Mouse (Mus musculus) gastrocnemius, adult 18-20 months (tissue): ENCODE data around the gene Grm4. TPM values are rescaled to one million over a fixed set of nuclear protein-coding genes. Genes with fewer than 3 reads are reported as not detected.
A peak's percentile ranks its signal among the peaks of the same experiment; 100 is the strongest.

Experiments
- DNase-seq: peaks from one replicate; pipeline ENCODE4 v3.0.0; 2021; ENCODE audit warnings: low spot score
- total RNA-seq, 2 experiments: library from RNA; stranded (reverse); gene quantifications; 2 replicates each; pipeline ENCODE4 v1.2.3; 2021

Grm4 gene
- total RNA-seq, 2 experiments from 2014 or later, result 0.07 TPM; not detected in 1

GRCm38 (mm10) chr17:27552215-27553201, 31.3 kb upstream of the Grm4 start:
- peak; percentile 66 for DNase-seq

- DNase-seq, result no peak
Observed at GRCm38 (mm10) chr17:27551393-27551940, 30.3 kb upstream of the Grm4 start.

DNA sequence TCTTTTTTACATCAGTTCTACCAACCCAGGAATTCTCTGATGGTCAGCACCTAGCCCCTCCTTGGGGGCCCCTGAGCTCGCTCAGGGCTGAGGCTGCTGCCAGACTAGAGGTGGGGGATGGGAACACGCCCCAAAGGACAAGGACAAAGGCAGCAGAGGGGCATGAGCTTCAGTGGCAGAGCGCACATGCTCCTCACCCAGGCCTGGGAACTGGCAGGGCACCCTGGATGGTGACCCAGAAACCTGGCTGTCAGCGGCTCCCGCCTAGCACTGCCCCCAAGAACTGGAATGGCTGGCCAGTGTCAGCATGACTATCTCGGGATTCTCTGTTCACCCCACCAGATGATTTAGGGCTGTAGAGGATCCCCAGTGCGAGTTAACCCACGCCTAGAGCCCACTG, 28.0 kb upstream of the Grm4 start:
- DNase-seq, result no peak

DNA sequence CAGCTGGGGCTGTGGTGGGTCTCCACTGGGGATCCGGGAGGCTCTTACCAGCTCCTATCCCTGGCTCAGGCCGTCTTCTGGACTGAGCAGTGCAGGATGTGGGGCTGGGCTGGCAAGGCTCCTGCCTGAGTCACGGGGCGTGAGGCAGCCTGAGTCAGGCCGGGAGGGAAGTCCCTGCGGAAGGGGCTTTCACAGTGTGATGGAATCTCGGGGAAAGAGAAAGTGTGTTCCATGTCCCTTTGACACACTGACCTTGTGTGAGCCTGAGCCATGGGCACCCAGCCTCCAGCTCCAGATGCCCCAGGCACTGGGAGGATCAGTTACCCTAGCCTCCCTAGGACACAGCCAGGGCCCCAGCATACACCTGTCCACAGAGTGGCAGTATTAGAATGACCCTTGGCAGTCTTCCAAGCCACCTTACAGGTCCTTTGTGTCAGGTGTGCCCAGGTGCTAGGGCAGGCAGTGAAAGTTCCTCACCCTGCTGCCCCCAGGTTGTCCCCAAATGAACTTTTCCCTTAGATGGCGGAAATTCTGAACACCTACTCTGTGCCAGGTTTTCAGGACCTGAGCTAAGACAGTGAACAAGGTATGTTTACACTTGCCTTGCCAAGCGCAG, 26.2 kb upstream of the Grm4 start:
- peak; percentile 60 for DNase-seq

DNA sequence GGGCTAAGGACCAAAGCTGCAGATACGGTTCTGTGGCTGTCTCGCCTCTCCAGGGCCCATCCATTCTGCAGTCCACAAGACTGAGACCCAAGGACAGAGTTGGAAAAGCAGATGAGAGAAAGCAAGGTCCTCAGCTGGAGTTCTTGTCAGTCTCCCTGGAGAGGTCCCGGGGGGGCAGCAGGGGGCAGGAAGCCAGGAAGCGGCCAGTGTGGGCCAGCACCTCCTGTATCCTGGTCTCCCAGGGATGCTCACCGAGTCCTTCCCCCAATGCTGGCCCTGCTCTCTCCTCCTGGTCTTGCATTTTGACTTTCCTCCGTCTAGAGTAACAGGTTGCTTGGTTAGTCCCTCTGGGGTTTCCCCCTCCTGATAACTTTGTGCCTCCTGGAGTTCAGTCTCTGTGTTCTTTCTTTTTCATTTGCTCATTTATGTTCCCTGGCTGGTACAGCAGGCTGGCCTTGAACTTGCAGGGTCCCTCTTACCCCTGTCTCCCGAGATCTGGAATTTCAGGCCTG, 25.4 kb upstream of the Grm4 start:
- DNase-seq, result no peak

- DNase-seq, result no peak
Observed at GRCm38 (mm10) chr17:27545991-27546390, 24.8 kb upstream of the Grm4 start.

GRCm38 (mm10) chr17:27544551-27544950, 23.3 kb upstream of the Grm4 start:
- no peak for DNase-seq

GRCm38 (mm10) chr17:27541984-27542383, 20.8 kb upstream of the Grm4 start:
- DNase-seq, result no peak

- no peak for DNase-seq
Observed at GRCm38 (mm10) chr17:27541261-27541660, 20.1 kb upstream of the Grm4 start.

GRCm38 (mm10) chr17:27534718-27535117, 13.5 kb upstream of the Grm4 start:
- peak; percentile 90 for DNase-seq

- DNase-seq, result no peak
Observed at GRCm38 (mm10) chr17:27533354-27533753, 12.2 kb upstream of the Grm4 start.

DNA sequence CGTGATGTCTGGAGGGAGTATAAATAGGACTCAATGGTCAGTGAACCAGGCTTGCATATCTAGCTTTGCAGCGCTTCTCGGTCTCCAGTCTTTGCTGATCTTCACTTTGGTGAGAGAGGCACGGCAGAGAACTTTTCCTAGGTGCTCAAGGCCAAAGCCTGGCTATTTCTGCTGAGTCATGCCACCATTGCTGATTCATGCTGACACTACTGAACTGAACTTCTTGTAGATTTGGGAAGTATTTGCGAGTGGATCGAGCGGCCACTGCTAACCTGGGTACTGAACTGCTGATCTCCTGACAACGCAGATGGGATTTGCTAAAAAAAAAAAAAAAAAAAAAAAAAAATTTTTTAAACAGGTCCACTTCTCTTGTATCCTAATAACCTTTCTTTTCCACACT, 10.9 kb upstream of the Grm4 start:
- no peak for DNase-seq

GRCm38 (mm10) chr17:27528767-27529166, 7.6 kb upstream of the Grm4 start:
- DNase-seq, result no peak

GRCm38 (mm10) chr17:27528030-27528429, 6.8 kb upstream of the Grm4 start:
- DNase-seq, result no peak

- no peak for DNase-seq
Observed at GRCm38 (mm10) chr17:27527188-27527587, 6.0 kb upstream of the Grm4 start.

DNA sequence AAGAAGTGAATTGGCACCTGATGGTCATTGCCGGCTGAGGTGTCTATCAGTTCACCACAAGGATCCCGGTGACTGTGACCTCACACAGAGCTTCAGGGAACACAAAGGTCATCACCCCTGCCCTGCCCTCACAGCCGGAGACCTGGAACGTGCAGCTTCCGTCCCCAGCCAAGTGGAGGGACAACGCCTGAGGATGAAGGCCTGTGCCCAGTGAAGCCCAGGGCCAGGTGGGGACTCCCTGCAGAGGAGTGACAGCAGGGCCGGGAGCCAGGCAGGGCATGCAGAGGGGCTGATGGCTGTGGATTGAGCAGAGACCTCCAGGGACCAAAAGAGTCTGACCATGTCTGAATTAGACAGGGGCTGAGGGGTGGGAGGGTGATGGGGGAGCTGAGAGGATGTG, 1.9 kb upstream of the Grm4 start:
- no peak for DNase-seq

DNA sequence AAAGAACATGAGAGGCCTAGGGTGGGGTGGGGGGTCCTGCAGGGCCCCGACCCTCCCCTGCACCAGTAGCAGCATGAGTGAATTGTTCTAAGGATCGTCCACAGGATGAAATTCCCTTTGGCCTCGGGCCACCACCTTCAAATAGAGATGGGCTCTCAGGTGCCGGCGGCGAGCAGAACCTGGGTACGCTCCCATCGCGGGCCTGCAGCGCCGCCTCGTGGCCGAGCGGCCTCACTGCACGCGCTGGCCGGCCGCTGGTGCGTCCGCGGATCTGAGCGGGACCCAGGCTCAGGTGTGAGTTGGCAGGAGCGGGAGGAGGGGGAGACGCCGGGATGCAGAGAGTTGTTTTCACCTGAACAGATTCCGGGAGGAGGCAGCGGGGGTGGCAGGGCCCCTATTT, 646 bp downstream of the Grm4 start:
- peak; percentile 26 for DNase-seq

- no peak for DNase-seq
Observed at GRCm38 (mm10) chr17:27518700-27519595, 2.3 kb downstream of the Grm4 start.

- DNase-seq, result no peak
Observed at GRCm38 (mm10) chr17:27518296-27518695, 2.9 kb downstream of the Grm4 start.

DNA sequence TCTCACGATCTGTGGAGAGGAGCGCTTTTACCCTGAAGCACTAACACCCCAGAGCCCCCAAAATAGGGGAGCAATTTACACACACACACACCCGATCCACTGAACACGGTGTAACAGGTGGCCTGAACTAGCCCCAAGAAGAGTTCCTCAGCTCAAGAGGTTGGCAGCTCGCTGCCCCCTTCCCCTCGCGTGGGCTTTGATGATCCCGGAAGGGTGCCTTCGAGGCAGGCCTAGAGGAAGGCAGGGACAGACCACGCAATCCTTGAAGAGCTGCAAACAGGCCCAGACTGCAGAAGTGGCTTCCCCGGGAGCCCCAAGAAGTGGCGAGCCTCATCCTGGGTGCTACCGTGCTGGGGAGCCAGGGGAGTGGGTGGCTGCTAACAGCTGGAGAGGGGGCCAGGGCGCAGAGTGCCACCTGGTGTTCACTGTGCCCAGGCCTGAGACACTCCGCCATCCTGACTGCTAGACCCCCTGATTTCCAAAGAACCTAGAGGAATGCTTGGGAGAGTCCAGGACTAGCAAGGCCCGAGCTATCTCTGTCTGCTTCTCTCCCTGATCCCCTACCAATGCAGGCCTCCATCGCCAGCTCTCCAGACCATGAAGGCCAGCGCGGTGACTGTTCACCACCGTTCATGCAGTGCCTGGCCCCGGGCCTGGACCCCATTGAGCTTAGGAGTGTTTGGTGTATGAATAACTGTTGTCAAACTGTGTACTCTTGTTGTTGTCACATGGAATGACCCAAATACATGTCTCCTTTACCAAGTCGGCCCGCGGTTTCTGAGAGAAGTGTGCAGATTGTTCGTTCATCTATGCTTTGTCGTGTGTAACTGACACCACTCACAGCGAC, 7.1 kb downstream of the Grm4 start:
- no peak for DNase-seq
